Mouse (Mus musculus) lung, adult 2 months (tissue): ENCODE results near the gene Klhdc8b.

Experiments
- CTCF ChIP-seq: fragments of 200-500 bp; IDR thresholded peaks from 2 replicates; pipeline ENCODE4 v1.5.1; 2011; ENCODE audit warnings: mild to moderate bottlenecking, low read length, control low read depth; ENCODE audit not compliant: insufficient read depth
- POLR2A ChIP-seq: fragments of 200-500 bp; IDR thresholded peaks from 2 replicates; pipeline ENCODE4 v1.6.1; 2011; ENCODE audit warnings: low read depth, mild to moderate bottlenecking, control low read depth, low read length, borderline replicate concordance; ENCODE audit errors: extremely low read depth

GRCm38 (mm10) chr9:108456953-108457352 is 4.4 kb downstream of the Klhdc8b start:
- TF ChIP-seq CTCF = no peak
- TF ChIP-seq POLR2A = no peak
